8 mouse cellular contexts compared by ENCODE assay signal in the genomic region with DNA sequence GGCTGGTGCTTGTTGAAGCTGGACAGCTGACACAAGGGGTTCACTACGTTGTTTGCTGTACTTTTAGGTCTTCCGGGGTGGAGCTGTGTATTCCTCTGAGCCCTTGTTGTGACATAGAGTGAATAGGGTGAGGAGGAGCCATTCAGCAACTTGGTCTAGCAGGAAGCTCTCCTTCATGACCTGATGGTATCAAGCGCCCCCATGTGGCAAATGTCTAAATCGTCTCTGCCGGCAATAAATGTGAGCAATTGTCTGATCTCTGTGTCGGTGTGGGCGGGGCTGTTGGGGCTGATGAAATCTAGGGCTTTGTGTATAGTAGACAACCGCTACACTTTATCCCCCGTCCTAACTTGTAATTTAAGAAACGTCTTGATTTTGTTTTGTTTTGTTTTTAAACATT.
A peak's percentile ranks its signal among the peaks of the same experiment; 100 is the strongest.
DNase-seq lines count a peak whose midpoint lies in the region; ATAC-seq lines count a peak whose summit lies in the region.

No protein-coding gene starts in this region.

- H3K9ac ChIP-seq in kidney, embryonic 14.5 days (ENCODE audit: low read depth, low read length) = no peak overlapping the region

- no peaks in the 10 kb centered on the region for H3K36me3 ChIP-seq in heart, embryonic 10.5 days
- H3K36me3 ChIP-seq in kidney, embryonic 14.5 days (ENCODE audit: control insufficient read depth, insufficient read depth, low read length) = no peaks in the 10 kb centered on the region

- no peak overlapping the region; the same call in 1 of the 2 replicates for H3K4me2 ChIP-seq in kidney, embryonic 14.5 days (replicated peaks; ENCODE audit: low read depth, low read length)

- peak; percentile 88 to 91 for DNase-seq in B cell, adult 2 months
- peak; percentile 93 for DNase-seq in brain, adult 2 months (ENCODE audit: low read depth, low spot score)
- DNase-seq in heart, embryonic 10.5 days (ENCODE audit: low spot score) = peak; percentile 93
- DNase-seq in liver = peak; percentile 94
- DNase-seq in spleen, postnatal 36 days (ENCODE audit: low spot score in 2 of 2) = peak; percentile 82 to 88

- H3K4me3 ChIP-seq in heart, embryonic 10.5 days = no peak overlapping the region
- no peak overlapping the region for H3K4me3 ChIP-seq in kidney, embryonic 14.5 days (ENCODE audit: low read length)

- H3K9me3 ChIP-seq in heart, embryonic 10.5 days = no peaks in the 10 kb centered on the region
- no peaks in the 10 kb centered on the region for H3K9me3 ChIP-seq in kidney, embryonic 14.5 days (ENCODE audit: control insufficient read depth, low read length)

- H3K27me3 ChIP-seq in heart, embryonic 10.5 days (ENCODE audit: insufficient read depth, poor library complexity, severe bottlenecking) = no peaks in the 10 kb centered on the region
- no peaks in the 10 kb centered on the region for H3K27me3 ChIP-seq in kidney, embryonic 14.5 days (ENCODE audit: control insufficient read depth, insufficient read depth, low read length)

- WGBS in heart, embryonic 10.5 days = 4% methylated on average over 10 of the region's 10 CpGs
- 1% methylated on average over 10 of the region's 10 CpGs for WGBS in kidney, embryonic 14.5 days

- peaks cover 3% of the 10 kb centered on the region; the same call in 1 of the 2 replicates for H3K4me1 ChIP-seq in heart, embryonic 10.5 days
- no peaks in the 10 kb centered on the region for H3K4me1 ChIP-seq in kidney, embryonic 14.5 days (ENCODE audit: control insufficient read depth, insufficient read depth, low read length)

- no peak overlapping the region for H3K27ac ChIP-seq in heart, embryonic 10.5 days
- no peak overlapping the region for H3K27ac ChIP-seq in kidney, embryonic 14.5 days (ENCODE audit: low read depth, low read length)

- peak; percentile 55 for ATAC-seq in erythroblast, adult 5-6 weeks (replicated peaks; ENCODE audit: low FRiP score, poor library complexity, severe bottlenecking)
- ATAC-seq in kidney, embryonic 14.5 days (ENCODE audit: low FRiP score, low TSS enrichment) = peak; percentile 91
- ATAC-seq in monocyte, adult 5-6 weeks (replicated peaks; ENCODE audit: insufficient number of reproducible peaks, low FRiP score, low TSS enrichment, poor library complexity, severe bottlenecking) = peak; percentile 90
